Mouse (Mus musculus): ENCODE data around the gene Papln. TPM values are rescaled to one million over a fixed set of nuclear protein-coding genes. Genes with fewer than 3 reads are reported as not detected.

The Papln gene
- total and polyA plus RNA-seq, 2 experiments from 2014 or later = 0.37 to 2.4 TPM

DNA sequence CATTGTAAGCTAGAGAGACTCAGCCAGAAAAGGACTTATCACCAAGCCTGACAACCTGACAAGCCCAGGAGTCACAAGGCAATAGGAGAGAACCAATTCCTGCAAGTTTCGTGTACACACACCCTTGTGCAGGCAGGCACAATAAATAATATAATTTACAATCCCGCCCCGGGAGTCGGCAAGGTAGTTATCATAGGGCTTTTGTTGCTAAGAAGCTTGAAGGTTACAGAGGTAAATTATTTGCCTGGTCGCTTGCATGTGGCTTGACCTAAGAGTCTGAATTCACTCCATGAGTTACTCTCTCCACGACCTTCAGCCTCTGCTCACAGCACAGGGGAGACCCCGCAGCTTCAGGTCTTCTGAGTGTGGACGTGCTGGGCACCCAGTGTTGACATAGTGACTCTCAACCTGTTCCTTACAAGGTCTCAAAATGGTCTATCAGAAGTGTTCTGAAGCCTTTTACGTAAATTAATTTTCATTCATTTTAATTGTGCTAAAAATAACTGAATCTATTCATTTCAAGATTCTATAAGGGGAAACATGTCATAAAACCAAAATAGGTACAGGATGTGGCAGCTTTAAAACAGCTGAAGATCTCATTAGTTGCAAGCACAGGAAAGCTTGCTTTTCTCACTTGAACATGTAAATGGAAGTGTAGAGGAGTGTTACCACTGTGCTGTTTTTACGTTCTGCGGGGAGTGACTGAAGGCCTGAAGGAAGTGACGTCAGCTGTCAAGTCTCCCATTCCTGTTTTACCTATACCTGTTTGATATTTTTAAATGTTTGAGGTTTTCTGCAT is 36.7 kb upstream of the Papln start:
- Histone ChIP-seq H3K27me3 (ENCODE audit: insufficient read depth, low read length) (no peaks in the 10 kb centered on the region), H3K36me3 (ENCODE audit: insufficient read depth, low read length) (peaks cover 60% of the 10 kb centered on the region), H3K4me2 (ENCODE audit: low read depth, low read length, poor library complexity, severe bottlenecking) (no peak overlapping the region), H3K27ac (ENCODE audit: low read depth, low read length) (no peak overlapping the region), H3K9me3 (ENCODE audit: low read length) (no peaks in the 10 kb centered on the region), H3K4me3 (ENCODE audit: low read depth, low read length) (no peak overlapping the region), H3K4me1 (ENCODE audit: insufficient read depth, low read length) (no peaks in the 10 kb centered on the region), H3K9ac (replicated peaks; ENCODE audit: low read length, poor library complexity, severe bottlenecking) (no peak overlapping the region)
- TF ChIP-seq CTCF (IDR thresholded peaks at IDR 0.05) = no peak
- DNase-seq (ENCODE audit: low spot score) (no peak), ATAC-seq (ENCODE audit: low FRiP score) (no peak)
- 93% methylated on average over 12 of the region's 12 CpGs for WGBS

DNA sequence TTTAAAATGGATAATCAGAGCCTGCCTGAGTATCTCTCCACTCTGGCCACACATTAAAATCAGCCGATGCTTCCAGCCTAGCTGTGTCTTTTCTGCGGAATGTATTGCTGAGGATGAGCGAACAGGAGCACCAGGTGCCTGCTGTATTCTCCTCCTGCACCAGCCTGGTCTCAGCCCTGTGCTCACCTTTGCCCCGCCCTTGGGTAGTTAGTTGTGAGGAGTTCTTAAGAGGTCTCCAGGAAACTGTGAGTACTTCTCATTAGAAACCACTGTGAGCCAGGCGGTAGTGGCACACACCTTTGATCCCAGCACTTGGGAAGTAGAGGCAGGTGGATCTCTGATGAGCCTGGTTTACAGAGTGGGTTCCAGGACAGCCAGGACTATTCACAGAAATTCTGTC is 31.2 kb upstream of the Papln start:
- Histone ChIP-seq H3K36me3 (ENCODE audit: insufficient read depth, low read length) (peaks cover 54% of the 10 kb centered on the region), H3K4me3 (ENCODE audit: low read depth, low read length) (no peak overlapping the region), H3K4me1 (ENCODE audit: insufficient read depth, low read length) (no peaks in the 10 kb centered on the region), H3K9me3 (ENCODE audit: low read length) (no peaks in the 10 kb centered on the region), H3K4me2 (ENCODE audit: low read depth, low read length, poor library complexity, severe bottlenecking) (no peak overlapping the region), H3K27me3 (ENCODE audit: insufficient read depth, low read length) (no peaks in the 10 kb centered on the region), H3K9ac (replicated peaks; ENCODE audit: low read length, poor library complexity, severe bottlenecking) (no peak overlapping the region), H3K27ac (ENCODE audit: low read depth, low read length) (no peak overlapping the region)
- no peak for TF ChIP-seq CTCF (IDR thresholded peaks at IDR 0.05)
- DNase-seq (ENCODE audit: low spot score) (no peak), ATAC-seq (ENCODE audit: low FRiP score) (no peak)
- WGBS = 98% methylated on average over 5 of the region's 5 CpGs

- H3K27ac ChIP-seq (ENCODE audit: low read depth, low read length) = no peak overlapping the region
- H3K9me3 ChIP-seq (ENCODE audit: low read length) = no peaks in the 10 kb centered on the region
- H3K4me3 ChIP-seq (ENCODE audit: low read depth, low read length) = no peak overlapping the region
- no peaks in the 10 kb centered on the region for H3K27me3 ChIP-seq (ENCODE audit: insufficient read depth, low read length)
- no peak overlapping the region for H3K4me2 ChIP-seq (ENCODE audit: low read depth, low read length, poor library complexity, severe bottlenecking)
- no peaks in the 10 kb centered on the region for H3K4me1 ChIP-seq (ENCODE audit: insufficient read depth, low read length)
- H3K9ac ChIP-seq (replicated peaks; ENCODE audit: low read length, poor library complexity, severe bottlenecking) = no peak overlapping the region
- peaks cover 42% of the 10 kb centered on the region for H3K36me3 ChIP-seq (ENCODE audit: insufficient read depth, low read length)
- DNase-seq (ENCODE audit: low spot score) (no peak), ATAC-seq (ENCODE audit: low FRiP score) (no peak)
- 92% methylated on average over 10 of the region's 10 CpGs for WGBS
- no peak for TF ChIP-seq CTCF (IDR thresholded peaks at IDR 0.05)
These were observed 29.4 kb upstream of the Papln start for GRCm38 (mm10) chr12:83734047-83734446.

- no peak overlapping the region for H3K9ac ChIP-seq (replicated peaks; ENCODE audit: low read length, poor library complexity, severe bottlenecking)
- peaks cover 31% of the 10 kb centered on the region for H3K36me3 ChIP-seq (ENCODE audit: insufficient read depth, low read length)
- H3K27ac ChIP-seq (ENCODE audit: low read depth, low read length) = no peak overlapping the region
- no peaks in the 10 kb centered on the region for H3K27me3 ChIP-seq (ENCODE audit: insufficient read depth, low read length)
- H3K4me2 ChIP-seq (ENCODE audit: low read depth, low read length, poor library complexity, severe bottlenecking) = no peak overlapping the region
- ATAC-seq (ENCODE audit: low FRiP score) (no peak), DNase-seq (ENCODE audit: low spot score) (no peak)
- no peaks in the 10 kb centered on the region for H3K4me1 ChIP-seq (ENCODE audit: insufficient read depth, low read length)
- TF ChIP-seq CTCF (IDR thresholded peaks at IDR 0.05) = no peak
- WGBS = 80% methylated on average over 8 of the region's 8 CpGs
- no peak overlapping the region for H3K4me3 ChIP-seq (ENCODE audit: low read depth, low read length)
- no peaks in the 10 kb centered on the region for H3K9me3 ChIP-seq (ENCODE audit: low read length)
These were observed 27.2 kb upstream of the Papln start for GRCm38 (mm10) chr12:83736236-83736635.

GRCm38 (mm10) chr12:83738651-83739050 is 24.8 kb upstream of the Papln start:
- H3K36me3 ChIP-seq (ENCODE audit: insufficient read depth, low read length) = peaks cover 12% of the 10 kb centered on the region; the same call in 1 of the 2 replicates
- no peak overlapping the region for H3K9ac ChIP-seq (replicated peaks; ENCODE audit: low read length, poor library complexity, severe bottlenecking)
- no peak for ATAC-seq (ENCODE audit: low FRiP score)
- no peaks in the 10 kb centered on the region for H3K9me3 ChIP-seq (ENCODE audit: low read length)
- no peaks in the 10 kb centered on the region for H3K4me1 ChIP-seq (ENCODE audit: insufficient read depth, low read length)
- no peak for DNase-seq (ENCODE audit: low spot score)
- H3K4me3 ChIP-seq (ENCODE audit: low read depth, low read length) = no peak overlapping the region
- no peak for TF ChIP-seq CTCF (IDR thresholded peaks at IDR 0.05)
- WGBS = 94% methylated on average over 1 of the region's 1 CpGs
- no peak overlapping the region for H3K27ac ChIP-seq (ENCODE audit: low read depth, low read length)
- H3K27me3 ChIP-seq (ENCODE audit: insufficient read depth, low read length) = no peaks in the 10 kb centered on the region
- no peak overlapping the region for H3K4me2 ChIP-seq (ENCODE audit: low read depth, low read length, poor library complexity, severe bottlenecking)

GRCm38 (mm10) chr12:83741722-83742121 is 21.7 kb upstream of the Papln start:
- Histone ChIP-seq H3K9ac (replicated peaks; ENCODE audit: low read length, poor library complexity, severe bottlenecking) (no peak overlapping the region), H3K9me3 (ENCODE audit: low read length) (no peaks in the 10 kb centered on the region), H3K27me3 (ENCODE audit: insufficient read depth, low read length) (no peaks in the 10 kb centered on the region), H3K36me3 (ENCODE audit: insufficient read depth, low read length) (no peaks in the 10 kb centered on the region), H3K4me3 (ENCODE audit: low read depth, low read length) (no peak overlapping the region), H3K4me2 (ENCODE audit: low read depth, low read length, poor library complexity, severe bottlenecking) (no peak overlapping the region), H3K27ac (ENCODE audit: low read depth, low read length) (no peak overlapping the region), H3K4me1 (ENCODE audit: insufficient read depth, low read length) (no peaks in the 10 kb centered on the region)
- DNase-seq (ENCODE audit: low spot score) (no peak), ATAC-seq (ENCODE audit: low FRiP score) (no peak)
- no peak for TF ChIP-seq CTCF (IDR thresholded peaks at IDR 0.05)
- 80% methylated on average over 5 of the region's 5 CpGs for WGBS
